Mouse (Mus musculus) forebrain, embryonic 15.5 days (tissue): ENCODE data around the gene Rusc2. TPM values are rescaled to one million over a fixed set of nuclear protein-coding genes. Genes with fewer than 3 reads are reported as not detected.

Source experiments
- ATAC-seq: fragments of 200-750 bp; cut with Nextera tagmentation; replicated peaks from 2 replicates; pipeline ENCODE4 v1.8.0; 2017; ENCODE audit warnings: mild to moderate bottlenecking, moderate TSS enrichment, moderate library complexity
- H3K27ac ChIP-seq: fragments of 300-500 bp; sonication (generic); replicated peaks from 2 replicates; pipeline ENCODE4 v1.5.1; 2015; ENCODE audit warnings: mild to moderate bottlenecking, inconsistent platforms
- H3K27me3 ChIP-seq: fragments of 300-500 bp; sonication (generic); 2 replicates; pipeline ENCODE4 v1.6.1; 2015; ENCODE audit warnings: inconsistent platforms
- H3K36me3 ChIP-seq: fragments of 300-500 bp; sonication (generic); 2 replicates; pipeline ENCODE4 v1.6.1; 2015; ENCODE audit warnings: mild to moderate bottlenecking, inconsistent platforms
- H3K4me1 ChIP-seq: fragments of 300-500 bp; sonication (generic); 2 replicates; pipeline ENCODE4 v1.6.1; 2015; ENCODE audit warnings: inconsistent platforms
- H3K4me2 ChIP-seq: fragments of 300-500 bp; sonication (generic); replicated peaks from 2 replicates; pipeline ENCODE4 v1.6.1; 2015; ENCODE audit warnings: mild to moderate bottlenecking, inconsistent platforms
- H3K4me3 ChIP-seq: fragments of 300-500 bp; sonication (generic); 2 replicates; pipeline ENCODE4 v1.5.1; 2015; ENCODE audit warnings: mild to moderate bottlenecking, inconsistent platforms
- H3K9ac ChIP-seq: fragments of 300-500 bp; sonication (generic); replicated peaks from 2 replicates; pipeline ENCODE4 v1.6.1; 2015; ENCODE audit warnings: mild to moderate bottlenecking, inconsistent platforms
- H3K9me3 ChIP-seq: fragments of 300-500 bp; sonication (generic); 2 replicates; pipeline ENCODE4 v1.6.1; 2016; ENCODE audit warnings: inconsistent platforms
- WGBS: fragments of 180-500 bp; shearing (Covaris S2); methylation state at CpG from one replicate; pipeline ENCODE4 v1.1.7; 2015; ENCODE audit warnings: mixed read lengths; 5-methylcytosine and 5-hydroxymethylcytosine counted together
- polyA plus RNA-seq: library from polyadenylated mRNA; unstranded; fragments of >200 nt; fragmentation: Nextera tagmentation; extraction: Ambion mirVana; gene quantifications from 2 replicates; pipeline ENCODE4 v1.2.1, GENCODE M21; 2015

Gene Rusc2
- polyA plus RNA-seq, 1 experiment from 2014 or later = 59.8 TPM

- no peak for ATAC-seq
- H3K4me1 ChIP-seq = peaks cover 35% of the 10 kb centered on the region
Observed at GRCm38 (mm10) chr4:43402212-43402611, 20.4 kb downstream of the Rusc2 start.

DNA sequence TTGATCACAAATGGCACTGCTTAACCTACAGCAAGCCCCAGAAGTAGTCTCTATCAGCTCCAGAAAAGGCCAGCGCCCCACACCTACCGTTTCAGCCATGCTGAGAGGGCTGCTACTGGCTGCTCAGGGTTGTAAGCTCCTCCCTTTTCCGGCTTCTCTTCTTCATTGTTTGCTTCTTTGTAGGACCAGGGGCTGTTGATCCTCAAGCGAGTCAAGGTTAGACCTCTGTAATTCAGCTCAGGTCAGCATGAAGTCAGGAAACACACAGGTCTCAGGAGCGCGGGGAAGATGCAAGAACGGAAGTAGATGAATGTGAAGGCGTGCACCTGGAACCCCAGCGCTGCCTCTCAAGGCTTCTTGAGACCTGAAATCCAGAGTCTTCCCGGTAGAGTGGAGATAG lies 22.9 kb downstream of the Rusc2 start:
- H3K27me3 ChIP-seq = no peaks in the 10 kb centered on the region
- ATAC-seq = no peak
- H3K36me3 ChIP-seq = no peaks in the 10 kb centered on the region
- no peak overlapping the region for H3K9ac ChIP-seq
- H3K4me2 ChIP-seq = no peak overlapping the region
- H3K27ac ChIP-seq = no peak overlapping the region
- no peaks in the 10 kb centered on the region for H3K9me3 ChIP-seq
- WGBS = 89% methylated on average over 10 of the region's 10 CpGs
- peaks cover 39% of the 10 kb centered on the region for H3K4me1 ChIP-seq
- H3K4me3 ChIP-seq = no peak overlapping the region

More at GRCm38 (mm10) chr4:43402212-43402611, 20.4 kb downstream of the Rusc2 start:
- 89% methylated on average over 9 of the region's 9 CpGs for WGBS
- H3K9ac ChIP-seq = no peak overlapping the region
- no peaks in the 10 kb centered on the region for H3K9me3 ChIP-seq
- no peak overlapping the region for H3K4me3 ChIP-seq
- no peak overlapping the region for H3K27ac ChIP-seq
- no peaks in the 10 kb centered on the region for H3K36me3 ChIP-seq
- H3K4me2 ChIP-seq = no peak overlapping the region
- H3K27me3 ChIP-seq = no peaks in the 10 kb centered on the region

DNA sequence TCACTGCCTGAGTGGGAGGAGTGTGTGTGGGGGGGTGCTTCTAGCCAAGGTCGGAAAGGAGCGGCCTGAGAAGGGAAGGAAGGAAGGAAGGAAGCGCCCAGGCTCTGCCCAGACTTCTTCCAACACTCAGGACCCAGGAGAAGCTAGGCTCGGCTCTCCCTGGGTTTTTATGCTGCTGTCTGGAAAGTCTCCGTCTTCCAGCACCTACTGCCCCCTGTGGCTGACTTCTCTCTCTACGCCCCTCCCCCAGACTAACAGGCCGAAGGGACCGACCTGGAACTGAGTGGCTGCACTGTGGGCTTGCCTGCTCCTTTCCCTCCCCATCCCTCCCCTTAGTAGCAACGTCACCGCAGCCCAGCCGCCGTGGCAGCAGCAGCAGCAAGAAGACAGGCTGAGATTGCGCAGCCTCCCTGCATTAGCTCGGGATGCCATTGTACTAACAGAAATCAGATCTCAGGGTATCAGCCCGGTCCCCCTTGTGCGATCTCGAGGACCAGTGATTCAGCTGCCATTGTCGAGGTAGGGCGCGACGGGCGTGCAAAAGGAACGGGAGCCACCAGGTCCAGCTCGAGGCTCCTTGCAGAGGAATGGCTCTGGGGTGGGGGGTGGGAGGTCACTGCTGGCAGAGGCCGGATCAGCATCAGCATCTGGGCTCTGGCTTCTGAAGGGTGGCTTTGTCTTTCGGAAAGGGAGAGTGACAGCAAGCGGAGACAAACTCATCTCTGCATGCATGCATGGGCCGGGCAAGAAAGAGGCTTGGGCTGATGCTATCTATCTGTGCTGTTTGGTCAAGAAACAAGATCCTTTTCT lies 24.6 kb downstream of the Rusc2 start:
- no peaks in the 10 kb centered on the region for H3K36me3 ChIP-seq
- no peaks in the 10 kb centered on the region for H3K9me3 ChIP-seq
- H3K4me3 ChIP-seq = peak overlapping the region; percentile 80
- peak overlapping the region; percentile 67 for H3K4me2 ChIP-seq
- WGBS = 1% methylated on average over 28 of the region's 28 CpGs
- H3K4me1 ChIP-seq = peaks cover 42% of the 10 kb centered on the region
- ATAC-seq = peak; percentile 96
- no peaks in the 10 kb centered on the region for H3K27me3 ChIP-seq
- H3K9ac ChIP-seq = peak overlapping the region; percentile 89
- peak overlapping the region; percentile 98 for H3K27ac ChIP-seq

- H3K9me3 ChIP-seq = no peaks in the 10 kb centered on the region
- H3K4me3 ChIP-seq = peak overlapping the region; percentile 80
- H3K9ac ChIP-seq = peak overlapping the region; percentile 89
- peaks cover 43% of the 10 kb centered on the region for H3K4me1 ChIP-seq
- H3K4me2 ChIP-seq = peak overlapping the region; percentile 67
- ATAC-seq = peak; percentile 57
- peak overlapping the region; percentile 98 for H3K27ac ChIP-seq
- H3K36me3 ChIP-seq = no peaks in the 10 kb centered on the region
- no peaks in the 10 kb centered on the region for H3K27me3 ChIP-seq
- WGBS = 70% methylated on average over 12 of the region's 12 CpGs
Observed at GRCm38 (mm10) chr4:43407071-43407920, 25.5 kb downstream of the Rusc2 start.

DNA sequence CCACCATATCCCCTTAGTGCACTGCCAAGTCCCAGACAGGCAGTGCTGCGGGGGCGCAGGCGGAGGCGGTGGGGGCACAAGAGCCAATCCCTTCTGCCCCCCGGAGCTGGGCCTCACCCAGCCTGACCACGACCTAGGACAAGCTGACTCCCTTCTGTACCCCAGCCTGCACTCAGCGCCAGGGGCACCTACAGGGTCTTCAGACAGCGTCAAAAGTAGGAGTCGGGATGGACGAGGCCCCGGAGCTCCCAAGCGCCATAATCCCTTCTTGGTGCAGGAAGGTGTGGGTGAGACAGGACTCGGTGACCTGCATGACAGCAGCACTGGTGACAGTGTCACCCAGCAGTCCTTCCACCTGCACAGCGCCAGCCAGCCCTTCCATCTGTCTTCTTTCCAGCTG lies 33.0 kb downstream of the Rusc2 start:
- no peak for ATAC-seq
- Histone ChIP-seq H3K27ac (no peak overlapping the region), H3K9me3 (no peaks in the 10 kb centered on the region), H3K9ac (no peak overlapping the region), H3K4me3 (no peak overlapping the region), H3K4me2 (no peak overlapping the region), H3K36me3 (peaks cover 32% of the 10 kb centered on the region), H3K27me3 (no peaks in the 10 kb centered on the region), H3K4me1 (peaks cover 13% of the 10 kb centered on the region)
- WGBS = 91% methylated on average over 14 of the region's 14 CpGs

GRCm38 (mm10) chr4:43415221-43416070 lies 33.7 kb downstream of the Rusc2 start:
- H3K9ac ChIP-seq = no peak overlapping the region
- 0 out of 2 replicates have a peak, but pooled peaks cover 7% of the 10 kb centered on the region for H3K4me1 ChIP-seq
- no peak overlapping the region for H3K4me2 ChIP-seq
- H3K27me3 ChIP-seq = no peaks in the 10 kb centered on the region
- no peak overlapping the region for H3K4me3 ChIP-seq
- H3K27ac ChIP-seq = no peak overlapping the region
- no peaks in the 10 kb centered on the region for H3K9me3 ChIP-seq
- peaks cover 32% of the 10 kb centered on the region for H3K36me3 ChIP-seq
- 92% methylated on average over 29 of the region's 29 CpGs for WGBS
- no peak for ATAC-seq

DNA sequence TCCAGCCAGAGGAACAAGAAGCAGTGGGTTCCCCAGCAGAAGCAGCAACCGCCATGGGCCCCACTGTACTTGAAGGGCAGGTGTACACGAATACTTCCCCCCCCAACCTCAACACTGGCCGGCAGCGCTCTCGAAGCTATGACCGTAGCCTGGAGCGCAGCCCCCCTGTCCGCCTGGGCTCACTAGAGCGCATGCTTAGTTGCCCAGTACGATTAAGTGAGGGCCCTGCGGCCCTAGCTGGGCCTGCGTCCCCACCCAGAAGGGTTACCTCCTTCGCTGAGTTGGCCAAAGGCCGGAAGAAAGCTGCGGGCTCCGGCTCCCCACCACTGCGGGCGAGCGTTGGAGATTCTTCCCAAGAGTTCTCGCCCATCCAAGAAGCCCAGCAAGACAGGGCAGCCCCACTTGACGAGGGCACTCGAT lies 34.3 kb downstream of the Rusc2 start:
- Histone ChIP-seq H3K27me3 (no peaks in the 10 kb centered on the region), H3K9ac (no peak overlapping the region), H3K27ac (no peak overlapping the region), H3K4me1 (0 out of 2 replicates have a peak, but pooled peaks cover 7% of the 10 kb centered on the region), H3K36me3 (peaks cover 32% of the 10 kb centered on the region), H3K4me3 (no peak overlapping the region), H3K9me3 (no peaks in the 10 kb centered on the region), H3K4me2 (no peak overlapping the region)
- WGBS = 95% methylated on average over 22 of the region's 22 CpGs
- ATAC-seq = no peak

- 0 out of 2 replicates have a peak, but pooled peaks cover 3% of the 10 kb centered on the region for H3K4me1 ChIP-seq
- no peaks in the 10 kb centered on the region for H3K9me3 ChIP-seq
- 86% methylated on average over 16 of the region's 16 CpGs for WGBS
- H3K4me3 ChIP-seq = no peak overlapping the region
- ATAC-seq = no peak
- H3K27ac ChIP-seq = no peak overlapping the region
- H3K4me2 ChIP-seq = no peak overlapping the region
- H3K9ac ChIP-seq = no peak overlapping the region
- H3K36me3 ChIP-seq = peaks cover 45% of the 10 kb centered on the region
- no peaks in the 10 kb centered on the region for H3K27me3 ChIP-seq
Observed at GRCm38 (mm10) chr4:43417269-43418062, 35.7 kb downstream of the Rusc2 start.

DNA sequence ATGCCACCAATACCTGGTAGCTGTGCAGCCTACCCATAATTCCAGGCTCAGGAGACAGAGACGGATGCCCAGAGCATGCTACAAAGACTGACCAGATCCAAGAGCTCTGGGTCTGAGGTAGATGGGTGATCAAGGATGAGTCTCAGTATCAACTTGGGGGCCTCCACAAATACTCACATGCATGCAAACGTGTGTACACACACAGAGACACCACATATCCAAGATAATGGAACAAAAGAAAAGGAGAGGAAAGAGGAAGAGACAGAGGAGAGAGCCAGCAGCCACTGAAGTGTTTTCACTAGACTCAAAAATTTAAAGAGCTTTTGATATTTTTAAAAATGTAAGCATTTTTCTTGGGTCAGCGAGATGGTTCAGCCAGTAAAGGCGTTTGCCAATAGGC lies 36.7 kb downstream of the Rusc2 start:
- no peaks in the 10 kb centered on the region for H3K4me1 ChIP-seq
- H3K4me2 ChIP-seq = no peak overlapping the region
- no peak overlapping the region for H3K9ac ChIP-seq
- ATAC-seq = no peak
- H3K4me3 ChIP-seq = no peak overlapping the region
- peaks cover 55% of the 10 kb centered on the region for H3K36me3 ChIP-seq
- WGBS = 85% methylated on average over 4 of the region's 4 CpGs
- H3K9me3 ChIP-seq = no peaks in the 10 kb centered on the region
- 0 out of 2 replicates have a peak, but pooled peaks cover 2% of the 10 kb centered on the region for H3K27me3 ChIP-seq
- H3K27ac ChIP-seq = no peak overlapping the region

- no peaks in the 10 kb centered on the region for H3K9me3 ChIP-seq
- H3K27me3 ChIP-seq = 0 out of 2 replicates have a peak, but pooled peaks cover 6% of the 10 kb centered on the region
- no peak overlapping the region for H3K4me2 ChIP-seq
- H3K36me3 ChIP-seq = peaks cover 61% of the 10 kb centered on the region
- WGBS = 74% methylated on average over 15 of the region's 15 CpGs
- no peak overlapping the region for H3K9ac ChIP-seq
- no peak for ATAC-seq
- no peaks in the 10 kb centered on the region for H3K4me1 ChIP-seq
- H3K4me3 ChIP-seq = no peak overlapping the region
- H3K27ac ChIP-seq = no peak overlapping the region
Observed at GRCm38 (mm10) chr4:43418973-43419656, 37.3 kb downstream of the Rusc2 start.
